Mouse (Mus musculus) B cell, adult 2 months (primary cell): ENCODE measurements around the gene Sqstm1.

Source experiments
- DNase-seq, 2 experiments: peaks; one replicate each; pipeline ENCODE4 v3.0.0; 2022

Gene Sqstm1

DNA sequence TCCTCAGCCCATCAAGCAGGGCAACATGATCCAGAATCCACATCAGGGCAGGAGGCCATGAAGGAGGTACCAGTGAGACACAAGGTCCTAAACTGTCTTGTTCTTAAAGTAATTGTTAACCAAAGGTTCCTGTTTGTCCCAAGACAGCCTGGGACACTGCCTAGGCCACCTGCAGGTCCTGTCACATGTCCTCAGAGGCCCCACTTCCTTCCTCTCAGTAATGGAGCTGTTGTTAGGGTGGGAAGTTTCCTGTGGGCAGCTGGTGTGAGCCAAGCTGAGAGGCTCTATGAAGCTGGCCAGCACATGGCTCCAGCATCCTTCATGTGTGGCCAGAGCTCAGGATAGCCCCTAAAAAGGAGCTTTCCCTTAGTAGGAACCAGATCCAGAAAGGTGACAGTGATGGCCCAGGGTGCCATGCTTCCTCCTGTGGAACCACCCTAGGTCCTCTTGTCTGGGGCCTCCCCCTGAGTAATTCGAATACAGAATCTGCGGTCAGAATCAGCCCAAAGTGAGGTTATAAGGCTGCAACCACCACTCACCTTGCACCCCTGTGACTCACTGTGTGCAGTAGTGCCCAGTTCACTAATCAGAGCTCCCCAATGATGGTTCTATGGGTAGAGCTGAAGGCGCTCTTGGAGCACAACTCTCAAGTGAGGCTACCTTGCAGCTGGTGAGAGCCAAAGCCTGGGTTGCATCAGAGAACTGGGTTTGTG, 48.1 kb downstream of the Sqstm1 start:
- peak in 1 of 2 experiments; percentile 3 for DNase-seq

DNA sequence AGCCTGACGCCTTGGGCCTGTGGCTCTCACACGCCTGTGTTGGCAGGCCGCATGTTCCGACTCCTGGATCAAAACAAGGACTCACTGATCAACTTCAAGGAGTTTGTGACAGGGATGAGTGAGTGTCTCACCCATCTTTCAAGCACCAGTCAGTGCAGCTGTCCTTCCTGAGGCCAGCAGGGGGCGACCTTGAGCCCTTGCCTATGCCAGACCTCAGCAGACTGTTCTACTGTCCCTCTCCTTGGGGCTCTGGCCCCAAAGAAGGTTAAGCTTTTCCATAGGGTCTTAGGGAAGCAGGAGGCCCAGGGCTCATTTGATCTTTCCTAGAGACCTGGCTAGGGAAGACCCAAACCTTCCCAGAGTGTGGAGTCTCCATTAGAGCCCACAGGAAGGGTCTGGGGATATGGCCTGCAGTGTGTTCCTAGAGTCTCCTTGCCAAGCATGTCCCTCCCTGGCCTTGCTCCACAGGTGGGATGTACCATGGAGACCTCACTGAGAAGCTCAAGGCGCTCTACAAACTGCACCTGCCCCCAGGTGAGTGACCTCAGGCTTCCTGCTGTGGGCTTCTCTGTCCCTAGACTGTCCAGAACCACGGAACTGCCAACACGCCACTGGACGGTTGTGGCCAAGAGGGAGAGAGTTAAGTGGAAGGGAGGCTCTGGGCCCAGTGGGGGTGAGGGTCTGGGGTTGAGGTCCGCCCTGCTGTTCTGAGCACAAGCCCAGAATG, 48.9 kb downstream of the Sqstm1 start:
- DNase-seq = peak; percentile 77 to 78

GRCm38 (mm10) chr11:50159347-50159746, 51.3 kb downstream of the Sqstm1 start:
- DNase-seq = no peak

- DNase-seq = no peak
Observed at GRCm38 (mm10) chr11:50158346-50158745, 52.3 kb downstream of the Sqstm1 start.

DNA sequence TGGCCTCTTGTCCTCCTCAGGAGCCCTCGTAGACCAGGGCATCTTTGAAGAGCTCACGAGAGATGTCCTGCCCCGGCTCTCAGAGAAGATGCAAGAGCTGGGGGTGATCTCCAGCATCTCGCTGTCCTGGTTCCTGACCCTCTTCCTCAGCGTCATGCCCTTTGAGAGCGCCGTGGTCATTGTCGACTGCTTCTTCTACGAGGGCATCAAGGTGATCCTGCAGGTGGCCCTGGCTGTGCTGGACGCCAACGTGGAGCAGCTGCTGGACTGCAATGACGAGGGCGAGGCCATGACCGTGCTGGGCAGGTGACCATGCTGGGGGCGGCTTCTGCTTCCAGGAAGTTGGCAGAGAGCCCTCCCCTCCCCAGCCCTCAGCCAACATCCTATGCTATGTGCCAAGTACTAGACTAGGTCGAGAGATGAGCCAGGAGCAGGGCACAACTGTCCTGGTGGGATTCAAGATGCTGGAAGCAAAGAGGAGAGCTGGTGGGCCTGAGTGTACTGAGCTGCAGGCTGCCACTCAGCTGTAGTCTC, 53.8 kb downstream of the Sqstm1 start:
- DNase-seq = no peak

- no peak for DNase-seq
Observed at GRCm38 (mm10) chr11:50155785-50156184, 54.8 kb downstream of the Sqstm1 start.

DNA sequence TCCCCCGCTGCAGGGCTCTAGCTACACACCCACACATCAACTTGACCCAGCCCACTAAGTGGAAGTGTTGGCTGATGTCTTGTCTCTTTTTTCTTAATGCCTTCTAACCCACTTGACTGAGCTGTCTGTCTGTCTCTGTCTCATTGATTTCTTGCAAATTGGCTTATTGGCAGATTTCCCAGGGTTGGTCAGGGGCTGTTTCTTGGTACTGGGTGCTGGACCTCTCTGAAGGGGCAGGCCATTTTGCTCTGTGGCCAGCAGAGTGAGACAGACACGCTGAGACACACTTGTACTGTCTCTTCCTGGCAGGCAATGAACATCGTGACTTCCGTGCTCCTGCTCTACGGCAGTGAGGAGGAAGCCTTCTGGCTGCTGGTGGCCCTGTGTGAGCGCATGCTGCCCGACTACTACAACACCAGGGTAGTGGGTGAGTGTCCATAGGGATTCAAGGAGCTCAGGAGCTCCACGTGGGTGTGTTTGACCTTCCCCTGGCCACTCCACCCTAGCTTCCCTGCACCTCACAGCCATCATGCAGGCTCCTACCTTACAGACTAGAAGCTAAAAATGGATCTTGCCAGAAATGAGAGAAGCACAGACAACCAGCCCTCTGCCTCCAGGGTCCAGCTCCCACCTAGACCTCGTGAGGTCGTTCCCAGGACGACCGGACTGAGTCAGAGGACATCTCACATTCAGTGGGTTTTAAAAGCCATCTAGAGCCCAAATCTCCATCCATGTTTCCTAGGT, 55.7 kb downstream of the Sqstm1 start:
- no peak for DNase-seq

DNA sequence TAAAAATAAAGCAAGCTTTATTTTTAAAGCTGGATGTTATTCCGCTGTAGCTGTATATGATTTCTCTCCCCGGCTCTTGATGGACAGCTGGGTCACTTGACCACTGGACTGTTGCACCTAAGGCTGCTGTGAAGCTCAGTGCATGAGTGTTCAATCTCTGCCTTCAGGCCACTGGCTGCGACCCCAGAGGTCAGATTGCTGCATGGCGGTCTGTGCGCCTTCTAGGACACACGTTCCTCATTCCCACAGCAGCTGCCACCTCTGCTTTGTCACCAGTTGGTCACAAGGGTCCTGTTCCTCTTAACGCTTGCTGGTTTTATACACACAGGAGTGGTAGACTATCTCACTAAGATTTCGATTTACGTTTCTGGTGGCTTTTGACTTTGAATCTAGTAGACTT, 56.5 kb downstream of the Sqstm1 start:
- DNase-seq = no peak

- no peak for DNase-seq
Observed at GRCm38 (mm10) chr11:50151374-50151773, 59.3 kb downstream of the Sqstm1 start.

- no peak for DNase-seq
Observed at GRCm38 (mm10) chr11:50149603-50150150, 61.0 kb downstream of the Sqstm1 start.
